Mouse (Mus musculus) CH12.LX (cell line): ENCODE results near the gene Zfp638. TPM values are rescaled to one million over a fixed set of nuclear protein-coding genes. Genes with fewer than 3 reads are reported as not detected.
A peak's percentile ranks its signal among the peaks of the same experiment; 100 is the strongest.

ENCODE experiments used
- DNase-seq: peaks from one replicate; pipeline ENCODE4 v3.0.0-alpha.2; 2013; ENCODE audit errors: extremely low read depth
- H3K27ac ChIP-seq: 2 replicates; pipeline ENCODE4 v1.5.1; 2012; ENCODE audit warnings: low read depth, mild to moderate bottlenecking, control low read depth, moderate library complexity; ENCODE audit not compliant: insufficient read depth
- H3K27me3 ChIP-seq: replicated peaks from 2 replicates; pipeline ENCODE3; 2012; ENCODE audit warnings: inconsistent platforms
- H3K36me3 ChIP-seq, 2 experiments: replicated peaks in 1 of 2; 2 replicates each; pipeline versions ENCODE3 to v1.6.1; 2012; ENCODE audit warnings: inconsistent platforms in 1 of 2, low read length in 1 of 2, mild to moderate bottlenecking in 1 of 2, mixed read lengths in 1 of 2, moderate library complexity in 1 of 2; ENCODE audit not compliant: control insufficient read depth in 1 of 2, insufficient read depth in 1 of 2
- H3K4me1 ChIP-seq, 2 experiments: 2 replicates each; pipeline ENCODE4 v1.6.1; 2012; ENCODE audit warnings: inconsistent platforms in 1 of 2, moderate library complexity in 1 of 2; ENCODE audit not compliant: insufficient read depth in 2 of 2, control insufficient read depth in 1 of 2
- H3K4me2 ChIP-seq: 2 replicates; pipeline ENCODE4 v1.6.1; 2012; ENCODE audit warnings: low read depth, mild to moderate bottlenecking, control low read depth; ENCODE audit not compliant: poor library complexity, insufficient read depth, severe bottlenecking
- H3K4me3 ChIP-seq, 3 experiments: fragments of 150-350 bp in 1 of 3; sonication (generic) in 1 of 3; replicated peaks in 1 of 3; 2 replicates each; pipeline versions ENCODE3 to v1.5.1; 2011 to 2012; ENCODE audit warnings: low read depth in 2 of 3, low read length in 2 of 3, mild to moderate bottlenecking in 2 of 3, moderate library complexity in 2 of 3, control low read depth in 1 of 3, improper control_type of control experiment in 1 of 3, inconsistent platforms in 1 of 3, mixed read lengths in 1 of 3; ENCODE audit not compliant: poor library complexity in 1 of 3
- H3K79me2 ChIP-seq: replicated peaks from 2 replicates; pipeline ENCODE4 v1.6.1; 2012; ENCODE audit warnings: mild to moderate bottlenecking, moderate library complexity; ENCODE audit not compliant: control insufficient read depth, poor library complexity, insufficient read depth, severe bottlenecking; ENCODE audit errors: extremely low read depth
- H3K9ac ChIP-seq: 2 replicates; pipeline ENCODE4 v1.6.1; 2012; ENCODE audit warnings: low read depth, mild to moderate bottlenecking, control low read depth, moderate library complexity; ENCODE audit not compliant: insufficient read depth
- H3K9me3 ChIP-seq: replicated peaks from 2 replicates; pipeline ENCODE3; 2012; ENCODE audit warnings: low read length, inconsistent platforms, mixed read lengths
- BHLHE40 ChIP-seq: IDR thresholded peaks from 2 replicates; pipeline ENCODE4 v1.6.1; 2011; ENCODE audit warnings: mild to moderate bottlenecking, low read depth, low read length, improper control_type of control experiment
- CHD1 ChIP-seq: IDR thresholded peaks from 2 replicates; pipeline ENCODE4 v1.6.1; 2012; ENCODE audit warnings: low read depth, low read length, improper control_type of control experiment, inconsistent platforms
- E2F4 ChIP-seq: IDR thresholded peaks from 2 replicates; pipeline ENCODE4 v1.6.1; 2011; ENCODE audit warnings: low read depth, low read length, improper control_type of control experiment; ENCODE audit not compliant: insufficient replicate concordance
- ELF1 ChIP-seq: IDR thresholded peaks from 2 replicates; pipeline ENCODE4 v1.6.1; 2014; ENCODE audit warnings: low read depth, mild to moderate bottlenecking, inconsistent platforms, low read length, improper control_type of control experiment
- HCFC1 ChIP-seq: IDR thresholded peaks from 2 replicates; pipeline ENCODE4 v1.6.1; 2012; ENCODE audit warnings: low read depth, mild to moderate bottlenecking, inconsistent platforms, low read length, improper control_type of control experiment
- IRF4 ChIP-seq: IDR thresholded peaks from 2 replicates; pipeline ENCODE4 v1.6.1; 2014; ENCODE audit warnings: low read depth, mild to moderate bottlenecking, inconsistent platforms, low read length, improper control_type of control experiment
- MAX ChIP-seq: IDR thresholded peaks from 2 replicates; pipeline ENCODE4 v1.6.1; 2011; ENCODE audit warnings: low read length, improper control_type of control experiment
- MXI1 ChIP-seq: IDR thresholded peaks from 2 replicates; pipeline ENCODE4 v1.6.1; 2011; ENCODE audit warnings: mild to moderate bottlenecking, low read depth, low read length, improper control_type of control experiment
- PAX5 ChIP-seq: IDR thresholded peaks from 2 replicates; pipeline ENCODE4 v1.6.1; 2012; ENCODE audit warnings: low read length, inconsistent platforms, mixed read lengths
- POLR2A ChIP-seq: IDR thresholded peaks from 2 replicates; pipeline ENCODE4 v1.6.1; 2011; ENCODE audit warnings: low read depth, mild to moderate bottlenecking, improper control_type of control experiment, low read length
- TCF12 ChIP-seq: IDR thresholded peaks from 2 replicates; pipeline ENCODE4 v1.6.1; 2014; ENCODE audit warnings: low read depth, mild to moderate bottlenecking, inconsistent platforms, low read length, improper control_type of control experiment
- ZC3H11A ChIP-seq: IDR thresholded peaks from 2 replicates; pipeline ENCODE4 v1.6.1; 2012; ENCODE audit warnings: low read depth, mild to moderate bottlenecking, inconsistent platforms, low read length, improper control_type of control experiment
- dilution Hi-C: fragments of 300-500 bp; cut with MboI; formaldehyde crosslinking; loops from 2 replicates; pipeline ENCODE4 v1.14.3; 2020; ENCODE audit warnings: low sequenced_read_pairs; ENCODE audit not compliant: extremely low pct_unique_long_range_greater_than_20kb, extremely low pct_ligation_motif_present
- in situ Hi-C: fragments of 300-500 bp; cut with MboI; formaldehyde crosslinking; loops from 3 replicates; pipeline ENCODE4 v1.14.3; 2019; ENCODE audit warnings: low sequenced_read_pairs, low pct_ligation_motif_present, low pct_unique_long_range_greater_than_20kb, mixed read lengths
- polyA plus RNA-seq: library from polyadenylated mRNA; unstranded; fragments of >175 nt; gene quantifications from 2 replicates; pipeline ENCODE4 v1.2.1, GENCODE M21; 2012; ENCODE audit warnings: low read depth; ENCODE audit not compliant: insufficient read length
- total RNA-seq, 2 experiments: library from RNA; depleted of rRNA; stranded (reverse); fragments of 300-350 nt in 1 of 2; fragments of >200 nt in 1 of 2; gene quantifications; 2 replicates each; pipeline ENCODE4 v1.2.3; 2012 to 2014

Gene Zfp638
- total RNA-seq (2012; rRNA removed) (48.0 and 57.7 TPM in 2 replicates), total RNA-seq (2014; rRNA removed) (57.3 and 85.0 TPM in 2 replicates), polyA plus RNA-seq (42.1 and 51.3 TPM in 2 replicates)

GRCm38 (mm10) chr6:83866954-83867597 is at the start of gene Zfp638:
Gene Zfp638 (plus strand): TSS chr6:83867109.
- Histone ChIP-seq H3K36me3 (no peaks in the 10 kb centered on the region), H3K79me2 (no peaks in the 10 kb centered on the region), H3K4me3 (peak within 1 kb of the TSS; percentile 33 to 74 (median 57)), H3K9me3 (peaks cover 4% of the 10 kb centered on the region), H3K9ac (peak within 1 kb of the TSS; percentile 61), H3K4me1 (peaks cover 5 to 14% of the 10 kb centered on the region in 2 experiments; a peak in 3 of 4 replicates), H3K27ac (no peak within 1 kb of the TSS), H3K4me2 (peak within 1 kb of the TSS; percentile 99), H3K27me3 (peaks cover 16% of the 10 kb centered on the region)
- dilution Hi-C loops (no loop called here), in situ Hi-C loops (no loop called here)
- peak; percentile 78 for DNase-seq
- TF ChIP-seq BHLHE40 (no peak), MXI1 (peak; percentile 55; the same call in 1 of the 2 replicates), MAX (peak; percentile 86), ELF1 (0 out of 2 replicates have a peak, but pooled peaks have one; percentile 38), ZC3H11A (no peak), TCF12 (0 out of 2 replicates have a peak, but pooled peaks have one; percentile 11), E2F4 (peak; percentile 98), POLR2A (peak; percentile 43; the same call in 1 of the 2 replicates), CHD1 (no peak)

- H3K79me2 ChIP-seq = no peaks in the 10 kb centered on the region; the same call in none of the 2 replicates
- H3K4me3 ChIP-seq = no peak overlapping the region
- H3K36me3 ChIP-seq = peaks cover 16 to 51% of the 10 kb centered on the region in 2 experiments
- TF ChIP-seq HCFC1 = no peak
- TF ChIP-seq IRF4 = no peak
- TF ChIP-seq PAX5 = no peak
- no peak for TF ChIP-seq ZC3H11A
- TF ChIP-seq, all 38 proteins: peak for 0
- dilution Hi-C loops (no loop called here), in situ Hi-C loops (no loop called here)
- DNase-seq = no peak
- Histone ChIP-seq H3K9ac (no peak overlapping the region), H3K27me3 (no peaks in the 10 kb centered on the region), H3K9me3 (no peaks in the 10 kb centered on the region), H3K4me2 (no peak overlapping the region), H3K4me1 (peaks cover 0 to 4% of the 10 kb centered on the region in 2 experiments; a peak in 1 of 4 replicates), H3K27ac (no peak overlapping the region)
Measured at GRCm38 (mm10) chr6:83818996-83819395, 47.9 kb upstream of the Zfp638 start.
